Mouse (Mus musculus) liver, postnatal 0 days (tissue): ENCODE data around the gene Gdnf. TPM values are rescaled to one million over a fixed set of nuclear protein-coding genes. Genes with fewer than 3 reads are reported as not detected.

Source experiments
- ATAC-seq: fragments of 200-750 bp; cut with Nextera tagmentation; 2 replicates; pipeline ENCODE4 v1.8.0; 2017; ENCODE audit warnings: mild to moderate bottlenecking, moderate library complexity
- DNase-seq: peaks from one replicate; pipeline ENCODE4 v3.0.0-alpha.2; 2016
- H3K27ac ChIP-seq: fragments of 300-500 bp; sonication (generic); 2 replicates; pipeline ENCODE4 v1.5.1; 2014; ENCODE audit warnings: antibody characterized with exemption, moderate library complexity, mild to moderate bottlenecking, low read depth
- H3K27me3 ChIP-seq: fragments of 300-500 bp; sonication (generic); 2 replicates; pipeline ENCODE4 v1.6.1; 2014; ENCODE audit warnings: low read length, control low read depth, mixed read lengths; ENCODE audit not compliant: insufficient read depth
- H3K36me3 ChIP-seq: fragments of 300-500 bp; sonication (generic); replicated peaks from 2 replicates; pipeline ENCODE4 v1.6.1; 2014; ENCODE audit warnings: mild to moderate bottlenecking, control low read depth, low read length, moderate library complexity, mixed read lengths; ENCODE audit not compliant: insufficient read depth
- H3K4me1 ChIP-seq: fragments of 300-500 bp; sonication (generic); 2 replicates; pipeline ENCODE4 v1.6.1; 2014; ENCODE audit warnings: antibody characterized with exemption, mild to moderate bottlenecking, control low read depth; ENCODE audit not compliant: insufficient read depth
- H3K4me2 ChIP-seq: fragments of 300-500 bp; sonication (generic); 2 replicates; pipeline ENCODE4 v1.6.1; 2014; ENCODE audit warnings: low read depth, mild to moderate bottlenecking, low read length, moderate library complexity, mixed read lengths
- H3K4me3 ChIP-seq: fragments of 300-500 bp; sonication (generic); 2 replicates; pipeline ENCODE4 v1.5.1; 2014; ENCODE audit warnings: low read depth, low read length
- H3K9ac ChIP-seq: fragments of 300-500 bp; sonication (generic); replicated peaks from 2 replicates; pipeline ENCODE4 v1.6.1; 2014; ENCODE audit warnings: mild to moderate bottlenecking, moderate library complexity
- H3K9me3 ChIP-seq: fragments of 300-500 bp; sonication (generic); 2 replicates; pipeline ENCODE4 v1.6.1; 2016; ENCODE audit warnings: mild to moderate bottlenecking, control low read depth, low read length, mixed read lengths
- CTCF ChIP-seq: sonication (generic); IDR thresholded peaks from 2 replicates; pipeline ENCODE4 v1.5.1; 2016; ENCODE audit warnings: antibody characterized with exemption, low read depth
- EP300 ChIP-seq: IDR thresholded peaks from 2 replicates; pipeline ENCODE4 v1.6.1; 2016; ENCODE audit warnings: antibody characterized with exemption, low read depth, mild to moderate bottlenecking
- WGBS: fragments of 180-500 bp; shearing (Covaris S2); extraction: QIAGEN DNeasy Blood & Tissue Kit; methylation state at CpG from one replicate; pipeline ENCODE4 v1.1.7; 2014; ENCODE audit not compliant: insufficient replicate concordance; 5-methylcytosine and 5-hydroxymethylcytosine counted together
- polyA plus RNA-seq: library from polyadenylated mRNA; unstranded; fragments of >200 nt; fragmentation: Nextera tagmentation; extraction: Ambion mirVana; gene quantifications from 2 replicates; pipeline ENCODE4 v1.2.1, GENCODE M21; 2015

The Gdnf gene
- polyA plus RNA-seq, 1 experiment from 2014 or later: not detected

DNA sequence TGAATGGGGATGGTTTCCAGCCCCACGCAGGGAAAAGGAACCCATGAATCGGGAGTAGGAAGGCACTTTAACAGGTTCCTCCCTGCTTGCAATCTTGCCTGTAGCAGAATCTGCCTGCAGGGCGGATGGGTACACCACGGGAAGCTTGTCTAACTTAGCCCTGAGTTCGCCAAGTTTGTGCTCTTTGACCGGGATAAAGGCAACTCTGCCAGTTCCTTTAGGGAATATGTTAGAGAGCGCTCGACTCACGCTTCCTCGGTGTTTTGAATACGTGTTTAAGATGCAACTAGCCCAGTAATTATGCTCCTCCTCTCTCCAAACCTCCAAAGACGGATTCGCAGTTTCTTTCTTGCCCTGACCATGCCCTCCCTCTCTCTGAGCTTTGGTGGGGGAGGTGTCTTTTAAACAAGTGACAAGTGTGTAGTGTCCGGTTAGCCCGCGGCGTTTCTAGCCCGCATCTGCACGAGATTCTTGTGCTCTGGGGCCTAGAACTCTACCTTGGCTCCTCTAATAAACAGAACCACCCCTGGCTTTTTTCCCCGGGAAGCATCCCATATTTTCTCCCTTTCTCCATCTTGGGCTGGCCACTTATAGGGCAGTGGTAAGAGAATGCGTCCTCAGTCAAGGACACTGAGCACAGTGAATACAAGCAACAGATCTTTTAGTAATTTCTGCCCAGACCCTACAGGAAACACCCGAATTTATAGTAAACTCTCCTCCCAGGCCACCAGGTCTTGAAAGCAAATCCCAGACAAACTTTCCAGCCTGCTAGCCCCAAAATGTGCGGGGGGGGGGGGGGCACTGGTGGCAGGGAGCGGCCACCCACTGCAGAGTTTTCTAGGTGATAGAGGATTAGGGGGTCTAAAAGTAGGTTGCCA, 1.4 kb downstream of the Gdnf start:
- Histone ChIP-seq H3K9ac (no peak overlapping the region), H3K4me2 (no peak overlapping the region)
- DNase-seq: no peak

GRCm38 (mm10) chr15:7812872-7813530, 2.4 kb downstream of the Gdnf start:
- ATAC-seq (no peak), DNase-seq (peak; percentile 68)
- Histone ChIP-seq H3K4me3 (peak overlapping the region; percentile 32), H3K27ac (no peak overlapping the region), H3K9me3 (no peaks in the 10 kb centered on the region), H3K4me2 (peak overlapping the region; percentile 64), H3K9ac (no peak overlapping the region), H3K36me3 (no peaks in the 10 kb centered on the region), H3K27me3 (peaks cover 95% of the 10 kb centered on the region), H3K4me1 (peaks cover 8% of the 10 kb centered on the region; the same call in 1 of the 2 replicates)
- 3% methylated on average over 41 of the region's 41 CpGs for WGBS
- peak; percentile 62 for TF ChIP-seq CTCF
- TF ChIP-seq EP300: no peak

More for the DNA sequence above, 1.4 kb downstream of the Gdnf start:
- TF ChIP-seq EP300 (no peak), CTCF (no peak)
- peaks cover 95% of the 10 kb centered on the region for H3K27me3 ChIP-seq
- H3K27ac ChIP-seq: no peak overlapping the region
- no peak for ATAC-seq
- no peak overlapping the region for H3K4me3 ChIP-seq
- peaks cover 8% of the 10 kb centered on the region; the same call in 1 of the 2 replicates for H3K4me1 ChIP-seq
- H3K9me3 ChIP-seq: no peaks in the 10 kb centered on the region
- WGBS: 6% methylated on average over 24 of the region's 24 CpGs
- H3K36me3 ChIP-seq: no peaks in the 10 kb centered on the region

- Histone ChIP-seq H3K36me3 (no peaks in the 10 kb centered on the region), H3K9me3 (no peaks in the 10 kb centered on the region), H3K4me2 (peak overlapping the region; percentile 64), H3K27ac (no peak overlapping the region), H3K9ac (no peak overlapping the region), H3K4me1 (peaks cover 8% of the 10 kb centered on the region; the same call in 1 of the 2 replicates), H3K27me3 (peaks cover 89% of the 10 kb centered on the region), H3K4me3 (peak overlapping the region; percentile 32)
- WGBS: 2% methylated on average over 37 of the region's 45 CpGs
- DNase-seq: no peak
- ATAC-seq: no peak
- TF ChIP-seq CTCF: no peak
- TF ChIP-seq EP300: no peak
These were observed 3.1 kb downstream of the Gdnf start for GRCm38 (mm10) chr15:7813531-7814370.

GRCm38 (mm10) chr15:7814371-7814680, 3.7 kb downstream of the Gdnf start:
- ATAC-seq (no peak), DNase-seq (no peak)
- H3K9me3 ChIP-seq: no peaks in the 10 kb centered on the region
- TF ChIP-seq EP300: no peak
- TF ChIP-seq CTCF: no peak
- peaks cover 86% of the 10 kb centered on the region for H3K27me3 ChIP-seq
- no peak overlapping the region for H3K9ac ChIP-seq
- H3K4me1 ChIP-seq: peaks cover 8% of the 10 kb centered on the region; the same call in 1 of the 2 replicates
- H3K4me2 ChIP-seq: no peak overlapping the region
- H3K27ac ChIP-seq: no peak overlapping the region
- H3K4me3 ChIP-seq: no peak overlapping the region
- no peaks in the 10 kb centered on the region for H3K36me3 ChIP-seq
- WGBS: 10% methylated on average over 7 of the region's 7 CpGs

DNA sequence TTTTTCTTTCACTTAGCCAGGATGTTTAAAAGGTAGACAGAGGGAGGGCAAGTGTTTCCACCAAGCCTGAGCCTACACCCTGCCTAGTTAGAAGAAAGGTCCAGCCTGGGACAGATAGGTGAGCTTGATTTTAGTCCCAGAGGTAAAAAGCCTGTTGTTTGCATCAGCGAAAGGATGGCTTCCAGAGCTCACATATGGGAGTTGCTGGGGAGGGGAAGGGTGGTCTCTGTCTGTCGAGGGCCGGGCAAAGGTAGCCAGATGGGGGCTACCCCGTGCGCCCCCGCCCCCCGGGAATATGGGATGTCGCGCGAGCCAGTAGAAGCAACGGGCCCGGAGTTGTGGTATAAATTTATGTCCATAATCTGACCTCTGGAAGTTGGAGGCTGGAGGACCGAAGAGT, 4.3 kb downstream of the Gdnf start:
- DNase-seq (no peak), ATAC-seq (no peak)
- no peak overlapping the region for H3K9ac ChIP-seq
- no peak overlapping the region for H3K4me3 ChIP-seq
- H3K27ac ChIP-seq: no peak overlapping the region
- TF ChIP-seq EP300 (no peak), CTCF (no peak)
- no peaks in the 10 kb centered on the region for H3K36me3 ChIP-seq
- no peak overlapping the region for H3K4me2 ChIP-seq
- WGBS: 8% methylated on average over 13 of the region's 13 CpGs
- no peaks in the 10 kb centered on the region for H3K9me3 ChIP-seq
- H3K4me1 ChIP-seq: peaks cover 8% of the 10 kb centered on the region; the same call in 1 of the 2 replicates
- peaks cover 85% of the 10 kb centered on the region for H3K27me3 ChIP-seq

DNA sequence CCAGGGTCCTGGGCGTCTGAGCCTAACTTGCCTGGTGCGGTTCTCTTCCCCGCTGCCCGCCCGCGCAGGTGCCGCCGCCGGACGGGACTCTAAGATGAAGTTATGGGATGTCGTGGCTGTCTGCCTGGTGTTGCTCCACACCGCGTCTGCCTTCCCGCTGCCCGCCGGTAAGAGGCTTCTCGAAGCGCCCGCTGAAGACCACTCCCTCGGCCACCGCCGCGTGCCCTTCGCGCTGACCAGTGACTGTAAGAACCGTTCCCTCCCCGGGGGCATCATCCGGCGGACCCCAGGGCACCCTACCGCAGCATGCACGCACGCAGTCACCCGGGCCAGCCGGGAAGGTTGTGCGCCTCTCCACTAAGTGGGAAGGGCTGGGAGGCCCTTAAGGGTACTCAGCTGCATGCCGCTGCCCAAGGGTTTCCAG, 4.9 kb downstream of the Gdnf start:
- Histone ChIP-seq H3K4me2 (no peak overlapping the region; the same call in 1 of the 2 replicates), H3K36me3 (no peaks in the 10 kb centered on the region), H3K27ac (no peak overlapping the region), H3K4me3 (no peak overlapping the region), H3K9me3 (no peaks in the 10 kb centered on the region), H3K27me3 (peaks cover 81% of the 10 kb centered on the region), H3K4me1 (peaks cover 4% of the 10 kb centered on the region; the same call in 1 of the 2 replicates), H3K9ac (no peak overlapping the region)
- WGBS: 3% methylated on average over 29 of the region's 36 CpGs
- TF ChIP-seq EP300: no peak
- no peak for TF ChIP-seq CTCF
- ATAC-seq: no peak
- no peak for DNase-seq
